Mouse (Mus musculus) heart, embryonic 14.5 days (tissue): Measurements from ENCODE around the gene Auts2. TPM values are rescaled to one million over a fixed set of nuclear protein-coding genes. Genes with fewer than 3 reads are reported as not detected.

Source experiments
- ATAC-seq: fragments of 200-750 bp; cut with Nextera tagmentation; 2 replicates; pipeline ENCODE4 v1.8.0; 2017; ENCODE audit warnings: low read depth, moderate TSS enrichment; ENCODE audit not compliant: insufficient number of reproducible peaks, insufficient read depth, low FRiP score
- H3K27ac ChIP-seq, 2 experiments: fragments of 200-500 bp in 1 of 2; fragments of 300-500 bp in 1 of 2; sonication (generic) in 1 of 2; replicated peaks in 1 of 2; 2 replicates each; pipeline ENCODE4 v1.5.1; 2012 to 2014; ENCODE audit warnings: low read depth in 2 of 2, low read length in 2 of 2, control low read depth in 1 of 2, mild to moderate bottlenecking in 1 of 2, mixed read lengths in 1 of 2; ENCODE audit not compliant: control insufficient read depth in 1 of 2, insufficient read depth in 1 of 2
- H3K27me3 ChIP-seq: fragments of 300-500 bp; sonication (generic); 2 replicates; pipeline ENCODE4 v1.6.1; 2014; ENCODE audit warnings: mild to moderate bottlenecking, low read length, control low read depth; ENCODE audit not compliant: control insufficient read depth, insufficient read depth
- H3K36me3 ChIP-seq: fragments of 300-500 bp; sonication (generic); 2 replicates; pipeline ENCODE4 v1.6.1; 2014; ENCODE audit warnings: mild to moderate bottlenecking, control low read depth, low read length, mixed read lengths; ENCODE audit not compliant: control insufficient read depth, insufficient read depth
- H3K4me1 ChIP-seq, 2 experiments: fragments of 200-500 bp in 1 of 2; fragments of 300-500 bp in 1 of 2; sonication (generic) in 1 of 2; 2 replicates each; pipeline ENCODE4 v1.6.1; 2012 to 2014; ENCODE audit warnings: low read length in 2 of 2, control low read depth in 1 of 2, mixed read lengths in 1 of 2; ENCODE audit not compliant: control insufficient read depth in 2 of 2, insufficient read depth in 2 of 2
- H3K4me2 ChIP-seq: fragments of 300-500 bp; sonication (generic); 2 replicates; pipeline ENCODE4 v1.6.1; 2014; ENCODE audit warnings: mild to moderate bottlenecking, low read length
- H3K4me3 ChIP-seq, 2 experiments: fragments of 200-500 bp in 1 of 2; fragments of 300-500 bp in 1 of 2; sonication (generic) in 1 of 2; 2 replicates each; pipeline ENCODE4 v1.5.1; 2012 to 2014; ENCODE audit warnings: low read length in 2 of 2, mild to moderate bottlenecking in 2 of 2, control low read depth in 1 of 2, low read depth in 1 of 2, moderate library complexity in 1 of 2; ENCODE audit not compliant: control insufficient read depth in 1 of 2, insufficient read depth in 1 of 2
- H3K9ac ChIP-seq: fragments of 300-500 bp; sonication (generic); 2 replicates; pipeline ENCODE4 v1.6.1; 2014; ENCODE audit warnings: mild to moderate bottlenecking, low read length
- H3K9me3 ChIP-seq: fragments of 300-500 bp; sonication (generic); 2 replicates; pipeline ENCODE4 v1.6.1; 2016; ENCODE audit warnings: low read length, control low read depth; ENCODE audit not compliant: control insufficient read depth
- WGBS: fragments of 180-500 bp; shearing (Covaris S2); extraction: QIAGEN DNeasy Blood & Tissue Kit; methylation state at CpG from one replicate; pipeline ENCODE4 v1.1.7; 2014; 5-methylcytosine and 5-hydroxymethylcytosine counted together
- polyA plus RNA-seq: library from polyadenylated mRNA; unstranded; fragments of >200 nt; fragmentation: Nextera tagmentation; extraction: Ambion mirVana; gene quantifications from 2 replicates; pipeline ENCODE4 v1.2.1, GENCODE M21; 2014

The Auts2 gene
- polyA plus RNA-seq, 1 experiment from 2014 or later = 18.0 TPM

- Histone ChIP-seq H3K27ac (peak overlapping the region; percentile 46 to 53), H3K4me2 (peak overlapping the region; percentile 19), H3K27me3 (peaks cover 5% of the 10 kb centered on the region; the same call in 1 of the 2 replicates), H3K9me3 (peaks cover under 1% of the 10 kb centered on the region; the same call in 1 of the 2 replicates), H3K4me1 (peaks cover 30 to 42% of the 10 kb centered on the region in 2 experiments), H3K4me3 (no peak overlapping the region), H3K9ac (peak overlapping the region; percentile 6; the same call in 1 of the 2 replicates), H3K36me3 (no peaks in the 10 kb centered on the region)
- ATAC-seq = peak; percentile 55
- WGBS = 7% methylated on average over 4 of the region's 4 CpGs
Observed at GRCm38 (mm10) chr5:131517677-131518076, 1025.5 kb downstream of the Auts2 start.

GRCm38 (mm10) chr5:131515707-131516407, 1027.3 kb downstream of the Auts2 start:
- WGBS = 9% methylated on average over 14 of the region's 14 CpGs
- Histone ChIP-seq H3K4me3 (no peak overlapping the region), H3K4me1 (peaks cover 30 to 47% of the 10 kb centered on the region in 2 experiments), H3K9me3 (peaks cover 6% of the 10 kb centered on the region; the same call in 1 of the 2 replicates), H3K27ac (peak overlapping the region in 1 of 2 experiments; percentile 37; a peak in 1 of 4 replicates), H3K4me2 (peak overlapping the region; percentile 42), H3K9ac (no peak overlapping the region), H3K27me3 (no peaks in the 10 kb centered on the region), H3K36me3 (no peaks in the 10 kb centered on the region)
- ATAC-seq = peak; percentile 67

GRCm38 (mm10) chr5:131513753-131514152, 1029.4 kb downstream of the Auts2 start:
- 80% methylated on average over 3 of the region's 3 CpGs for WGBS
- ATAC-seq = no peak
- no peak overlapping the region for H3K4me3 ChIP-seq
- H3K9me3 ChIP-seq = peaks cover 6% of the 10 kb centered on the region; the same call in 1 of the 2 replicates
- peaks cover 27 to 43% of the 10 kb centered on the region in 2 experiments for H3K4me1 ChIP-seq
- H3K36me3 ChIP-seq = no peaks in the 10 kb centered on the region
- H3K4me2 ChIP-seq = no peak overlapping the region
- no peak overlapping the region for H3K9ac ChIP-seq
- no peaks in the 10 kb centered on the region for H3K27me3 ChIP-seq
- no peak overlapping the region for H3K27ac ChIP-seq

- H3K27me3 ChIP-seq = no peaks in the 10 kb centered on the region
- no peak for ATAC-seq
- peaks cover 18 to 34% of the 10 kb centered on the region in 2 experiments for H3K4me1 ChIP-seq
Observed at GRCm38 (mm10) chr5:131512617-131513016, 1030.5 kb downstream of the Auts2 start.

GRCm38 (mm10) chr5:131510659-131511058, 1032.5 kb downstream of the Auts2 start:
- 70% methylated on average over 5 of the region's 5 CpGs for WGBS
- Histone ChIP-seq H3K27me3 (no peaks in the 10 kb centered on the region), H3K9ac (no peak overlapping the region), H3K9me3 (peaks cover 6% of the 10 kb centered on the region; the same call in 1 of the 2 replicates), H3K4me2 (no peak overlapping the region), H3K4me3 (no peak overlapping the region), H3K4me1 (peaks cover 2 to 14% of the 10 kb centered on the region in 2 experiments), H3K36me3 (0 out of 2 replicates have a peak, but pooled peaks cover 3% of the 10 kb centered on the region), H3K27ac (no peak overlapping the region)
- ATAC-seq = no peak

More at GRCm38 (mm10) chr5:131512617-131513016, 1030.5 kb downstream of the Auts2 start:
- Histone ChIP-seq H3K27ac (no peak overlapping the region), H3K4me3 (no peak overlapping the region), H3K9me3 (peaks cover 6% of the 10 kb centered on the region; the same call in 1 of the 2 replicates), H3K9ac (no peak overlapping the region), H3K36me3 (0 out of 2 replicates have a peak, but pooled peaks cover under 1% of the 10 kb centered on the region), H3K4me2 (no peak overlapping the region)
- WGBS = 90% methylated on average over 10 of the region's 10 CpGs

GRCm38 (mm10) chr5:131509315-131509714, 1033.8 kb downstream of the Auts2 start:
- WGBS = 80% methylated on average over 4 of the region's 4 CpGs
- Histone ChIP-seq H3K27me3 (no peaks in the 10 kb centered on the region), H3K36me3 (0 out of 2 replicates have a peak, but pooled peaks cover 3% of the 10 kb centered on the region), H3K9ac (no peak overlapping the region), H3K27ac (no peak overlapping the region), H3K9me3 (peaks cover 6% of the 10 kb centered on the region; the same call in 1 of the 2 replicates), H3K4me1 (peaks cover 0 to 12% of the 10 kb centered on the region in 2 experiments; a peak in 2 of 4 replicates), H3K4me3 (no peak overlapping the region), H3K4me2 (no peak overlapping the region)
- no peak for ATAC-seq

- ATAC-seq = no peak
- 87% methylated on average over 4 of the region's 4 CpGs for WGBS
- Histone ChIP-seq H3K27me3 (no peaks in the 10 kb centered on the region), H3K9me3 (no peaks in the 10 kb centered on the region), H3K36me3 (no peaks in the 10 kb centered on the region), H3K27ac (no peak overlapping the region), H3K9ac (no peak overlapping the region), H3K4me2 (no peak overlapping the region), H3K4me3 (no peak overlapping the region), H3K4me1 (no peaks in the 10 kb centered on the region)
Observed at GRCm38 (mm10) chr5:131498865-131499264, 1044.3 kb downstream of the Auts2 start.
